Mouse (Mus musculus): Measurements from ENCODE around the gene Chl1. TPM values are rescaled to one million over a fixed set of nuclear protein-coding genes. Genes with fewer than 3 reads are reported as not detected.

Chl1 gene
- polyA plus RNA-seq, 1 experiment: 0.76 TPM

DNA sequence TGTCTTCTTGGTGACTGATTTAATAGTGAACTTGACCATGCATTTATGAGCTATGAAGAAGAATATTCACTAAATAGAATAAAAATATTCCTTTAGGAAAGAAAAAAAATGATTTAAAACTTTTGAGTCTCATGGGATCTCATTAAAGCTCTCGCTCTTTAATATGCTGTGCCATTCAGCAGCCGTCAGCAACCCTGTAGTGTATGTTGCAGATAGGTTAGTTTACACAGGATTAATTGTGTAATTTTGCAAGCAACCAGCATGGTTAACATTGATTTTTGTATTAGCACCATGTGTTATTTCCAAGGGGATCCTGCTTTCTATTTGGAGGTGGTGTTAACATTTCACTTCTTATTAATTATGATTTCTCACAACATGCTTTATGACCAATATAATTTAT, 32.2 kb downstream of the Chl1 start:
- DNase-seq (ENCODE audit: low read depth): no peak

GRCm38 (mm10) chr6:103543753-103544152, 33.4 kb downstream of the Chl1 start:
- no peak for DNase-seq (ENCODE audit: low read depth)

DNA sequence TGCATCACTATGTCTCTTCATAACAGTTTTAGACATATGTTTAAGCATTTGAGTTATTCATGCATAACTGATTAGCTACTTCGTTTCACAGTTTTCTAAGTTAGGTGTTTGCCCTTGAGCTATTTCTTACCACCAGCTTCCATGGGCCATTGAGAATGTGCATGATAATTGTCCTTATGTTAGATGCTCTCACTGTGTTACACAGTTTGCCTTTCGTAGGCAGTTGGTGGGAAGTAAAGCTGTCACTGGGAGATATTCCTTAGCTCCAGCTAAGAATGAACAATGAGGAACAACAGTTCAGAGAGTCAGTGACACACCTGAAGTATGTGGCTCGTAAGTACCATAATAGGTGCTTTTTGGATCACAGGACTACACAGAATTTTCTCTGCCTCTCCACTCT, 35.9 kb downstream of the Chl1 start:
- DNase-seq (ENCODE audit: low read depth): no peak

DNA sequence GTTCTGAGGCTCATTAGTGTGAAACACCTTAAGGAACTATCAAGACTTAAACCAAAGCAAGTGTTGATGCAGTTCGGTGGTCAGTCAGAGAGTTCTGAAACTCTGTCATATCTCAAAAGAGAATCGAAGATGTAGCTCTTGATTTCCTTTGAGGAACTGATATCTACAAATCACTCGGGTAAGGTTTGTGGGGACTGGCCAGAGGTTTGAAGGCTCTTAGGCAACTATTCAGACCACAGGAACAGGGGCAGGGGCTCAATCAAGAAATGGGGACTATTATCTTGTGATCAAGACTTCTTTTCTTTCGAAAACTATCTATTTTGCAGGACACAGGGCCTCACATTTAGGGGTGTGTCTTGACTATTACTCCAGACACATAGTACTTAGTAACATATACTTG, 39.5 kb downstream of the Chl1 start:
- DNase-seq (ENCODE audit: low read depth): no peak

DNA sequence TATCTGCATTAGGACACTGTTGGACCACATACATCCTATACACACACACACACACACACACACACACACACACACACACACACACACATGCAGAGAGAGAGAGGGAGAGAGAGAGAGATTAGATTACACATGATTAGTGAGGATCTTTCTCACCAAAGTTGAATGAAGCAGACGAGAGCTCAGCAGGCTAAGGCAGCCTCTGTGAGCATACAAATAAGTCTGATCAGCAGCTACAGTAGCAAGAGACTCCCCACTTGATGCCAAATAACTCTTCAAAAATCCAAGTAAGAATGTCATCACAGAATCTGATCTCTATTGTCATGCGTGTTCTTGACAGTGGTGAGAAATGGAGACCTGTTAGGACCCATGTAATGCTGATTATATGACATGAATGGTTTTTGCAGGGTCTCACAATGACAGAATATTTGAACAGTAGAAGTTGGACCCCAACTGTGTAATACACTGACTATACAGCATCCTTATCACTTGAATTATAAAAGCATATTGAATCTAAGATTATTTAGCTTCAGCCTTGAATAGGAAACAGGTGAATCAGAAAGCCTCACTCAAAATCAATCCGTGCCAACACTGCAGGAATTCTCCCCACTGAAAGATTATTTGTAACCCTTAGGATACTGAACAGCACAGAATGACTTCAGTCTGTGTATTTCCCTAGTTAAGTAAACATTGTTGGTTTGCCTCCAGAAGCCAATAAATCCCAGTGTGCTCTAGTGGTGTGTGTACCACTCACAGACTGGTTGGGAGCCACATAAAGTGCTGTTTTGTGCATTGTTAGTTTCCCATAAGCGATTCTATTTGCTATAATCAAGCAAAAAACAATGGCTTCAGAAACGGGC, 47.9 kb downstream of the Chl1 start:
- DNase-seq (ENCODE audit: low read depth): no peak

DNA sequence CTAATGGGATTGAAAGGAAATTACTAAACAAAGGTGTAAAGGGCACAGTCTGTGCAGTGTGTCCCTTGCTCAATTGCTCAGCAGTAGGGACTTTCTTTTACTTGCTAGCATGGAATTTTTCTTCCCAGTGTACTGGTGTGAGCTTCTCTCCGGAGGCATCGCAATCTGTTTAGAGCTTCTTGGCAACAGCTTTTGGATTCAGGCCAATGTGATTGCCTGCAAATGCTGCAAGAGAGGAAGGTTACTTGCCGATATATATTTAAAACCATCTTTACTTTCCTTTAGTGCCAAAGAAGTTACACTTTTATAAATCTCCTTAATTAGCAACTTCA, 48.5 kb downstream of the Chl1 start:
- DNase-seq (ENCODE audit: low read depth): no peak

DNA sequence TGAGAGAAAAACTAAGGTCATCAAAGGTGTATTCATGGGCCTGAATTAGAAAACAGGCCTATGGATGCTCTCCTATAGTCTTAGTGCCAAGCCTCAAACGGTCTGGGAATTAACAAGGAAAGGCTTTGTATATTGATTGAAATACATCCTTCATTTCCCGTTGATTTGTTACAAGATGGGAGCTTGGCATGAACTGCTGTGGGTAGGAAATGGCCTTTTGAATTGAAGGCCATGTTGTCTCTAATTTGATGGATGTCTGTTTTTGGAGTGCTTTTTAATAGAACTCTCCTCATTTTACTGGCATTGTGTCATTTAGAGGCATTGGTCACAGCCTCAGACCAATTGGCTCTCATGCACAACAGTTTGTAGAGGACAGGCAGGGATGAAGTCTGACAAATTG, 49.0 kb downstream of the Chl1 start:
- DNase-seq (ENCODE audit: low read depth): no peak

DNA sequence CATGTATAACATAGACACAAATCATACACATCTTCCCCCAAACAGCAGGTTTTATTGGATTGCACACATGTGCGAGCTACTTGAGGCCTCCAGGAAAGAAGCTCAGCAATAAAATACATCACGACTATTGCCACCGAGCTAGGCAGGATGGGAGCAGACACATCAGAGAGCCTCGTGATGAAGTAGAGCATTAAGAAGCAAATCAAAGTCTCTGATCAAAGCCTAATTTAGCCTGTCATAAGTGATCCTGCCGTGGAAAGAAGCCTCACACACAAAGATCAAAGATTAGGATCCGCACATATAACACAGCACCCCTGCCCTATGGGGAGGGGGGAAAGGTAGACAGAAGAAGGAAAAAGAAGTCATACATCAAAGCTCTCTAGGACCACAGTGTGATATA, 54.4 kb downstream of the Chl1 start:
- no peak for DNase-seq (ENCODE audit: low read depth)

- DNase-seq (ENCODE audit: low read depth): no peak
Observed at GRCm38 (mm10) chr6:103567247-103567646, 56.9 kb downstream of the Chl1 start.

- no peak for DNase-seq (ENCODE audit: low read depth)
Observed at GRCm38 (mm10) chr6:103572659-103573058, 62.3 kb downstream of the Chl1 start.

DNA sequence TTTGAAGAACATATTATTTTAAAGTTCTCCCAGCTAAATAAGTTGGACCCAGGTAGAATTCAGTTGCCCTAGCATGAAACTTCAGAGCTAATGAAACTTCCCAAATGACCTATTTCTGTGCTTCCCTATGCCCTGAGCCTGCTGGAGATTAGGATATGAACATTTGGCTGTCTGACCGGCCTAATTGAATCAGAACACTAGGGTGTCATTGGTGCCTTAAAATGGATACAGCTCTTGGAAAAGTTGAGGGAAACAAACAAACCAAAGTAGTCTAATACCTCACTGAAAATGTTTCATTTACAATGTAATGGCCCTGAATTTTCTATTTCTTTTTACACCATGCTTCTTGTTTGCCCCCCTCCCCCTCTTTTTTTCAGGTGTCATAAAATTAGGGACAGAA, 73.8 kb downstream of the Chl1 start:
- DNase-seq (ENCODE audit: low read depth): no peak

DNA sequence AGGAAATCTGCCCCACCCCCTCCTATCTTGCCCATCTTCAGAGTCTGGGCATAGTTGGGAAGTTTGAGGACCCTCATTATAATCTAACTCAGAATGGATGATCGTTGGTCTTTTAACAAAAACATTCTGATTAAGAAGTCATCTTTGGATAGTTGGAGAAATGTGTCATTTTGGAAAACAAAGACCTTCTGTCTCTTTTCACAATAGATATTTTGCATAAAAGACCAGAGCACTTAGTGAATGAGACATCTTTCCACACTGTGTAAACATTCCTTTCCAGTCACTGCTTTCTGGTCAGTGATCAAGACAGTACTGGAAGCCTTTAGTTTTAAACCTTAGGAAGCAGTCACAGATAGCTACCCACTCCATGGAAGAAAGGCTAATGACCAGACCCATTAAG, 75.3 kb downstream of the Chl1 start:
- DNase-seq (ENCODE audit: low read depth): no peak

DNA sequence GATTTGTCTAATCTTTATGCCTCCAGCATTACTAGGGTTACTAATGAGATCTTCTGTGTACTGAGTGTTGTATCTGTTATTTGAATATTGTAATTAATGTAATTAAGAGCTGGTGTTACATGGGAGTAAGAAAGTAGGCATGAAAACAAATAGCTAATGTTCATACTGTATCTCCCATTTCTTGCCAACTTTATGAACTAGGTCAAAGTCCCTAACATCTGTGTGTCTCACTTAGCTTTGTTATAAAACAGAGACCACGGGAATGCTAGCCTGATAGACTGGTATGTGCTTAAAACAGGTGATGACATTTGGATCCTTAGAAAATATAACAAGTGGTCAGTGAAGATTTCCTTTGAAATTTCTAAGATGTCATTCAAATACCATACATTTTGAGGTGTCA, 75.7 kb downstream of the Chl1 start:
- DNase-seq (ENCODE audit: low read depth): no peak

GRCm38 (mm10) chr6:103602070-103602469, 91.7 kb downstream of the Chl1 start:
- no peak for DNase-seq (ENCODE audit: low read depth)

GRCm38 (mm10) chr6:103610656-103611055, 100.3 kb downstream of the Chl1 start:
- DNase-seq (ENCODE audit: low read depth): no peak

DNA sequence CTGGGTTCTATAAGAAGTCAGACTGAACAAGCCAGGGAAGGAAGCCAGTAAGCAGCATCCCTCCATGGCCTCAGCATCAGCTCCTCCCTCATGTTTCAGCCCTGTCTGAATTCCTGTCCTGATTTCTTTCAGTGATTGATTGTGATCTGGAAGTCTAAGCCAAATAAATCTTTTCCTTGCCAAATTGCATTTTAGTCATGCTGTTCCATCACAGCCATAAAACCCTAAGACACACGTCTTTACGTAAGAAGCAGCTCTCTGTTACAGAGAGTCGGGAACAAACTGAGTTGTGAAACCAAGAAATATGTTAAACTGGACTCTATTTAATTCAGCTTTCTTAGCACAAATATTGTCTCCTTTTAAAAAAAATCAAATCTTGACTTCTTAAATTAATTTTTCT, 102.2 kb downstream of the Chl1 start:
- peak; percentile 34 for DNase-seq (ENCODE audit: low read depth)

GRCm38 (mm10) chr6:103613714-103614113, 103.3 kb downstream of the Chl1 start:
- no peak for DNase-seq (ENCODE audit: low read depth)

- DNase-seq (ENCODE audit: low read depth): no peak
Observed at GRCm38 (mm10) chr6:103615924-103616602, 105.7 kb downstream of the Chl1 start.

- no peak for DNase-seq (ENCODE audit: low read depth)
Observed at GRCm38 (mm10) chr6:103620880-103621279, 110.5 kb downstream of the Chl1 start.

GRCm38 (mm10) chr6:103622117-103622713, 111.8 kb downstream of the Chl1 start:
- no peak for DNase-seq (ENCODE audit: low read depth)

DNA sequence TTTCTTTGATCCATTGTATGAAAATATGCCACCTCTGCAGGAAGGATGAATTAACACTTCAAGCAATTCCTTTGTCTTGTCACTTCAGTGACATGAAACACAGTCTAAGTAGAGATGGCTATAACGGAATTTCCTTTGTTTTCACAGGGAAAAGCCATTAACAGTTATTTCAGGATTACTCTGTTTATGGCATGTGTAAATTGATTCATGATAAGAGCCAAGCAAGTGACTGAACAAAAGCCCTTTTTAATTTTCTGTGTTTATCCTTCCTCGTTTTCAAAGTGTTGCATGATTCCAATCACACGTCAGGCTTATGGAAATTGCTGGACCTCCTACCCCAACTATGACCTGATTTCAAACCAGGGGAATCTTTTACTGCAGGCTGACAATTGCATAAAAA, 122.5 kb downstream of the Chl1 start:
- DNase-seq (ENCODE audit: low read depth): no peak

DNA sequence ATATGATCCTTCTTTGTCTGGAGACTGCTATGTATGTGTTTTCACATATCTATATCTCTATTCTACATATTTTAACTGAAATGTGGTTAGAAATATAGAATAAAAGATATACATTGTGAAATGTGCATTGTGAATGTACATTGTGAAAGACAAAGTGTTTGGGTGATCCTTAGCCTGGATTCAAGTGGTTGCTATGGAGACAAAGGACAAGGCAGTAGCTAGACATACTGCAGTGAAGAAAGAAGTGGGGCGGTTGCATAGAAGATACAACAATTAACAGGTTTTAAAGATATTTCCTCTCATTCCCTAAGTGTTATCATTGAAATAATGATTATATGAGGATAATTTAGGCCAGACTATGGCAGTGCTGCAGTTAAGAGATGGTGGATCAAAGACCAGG, 146.4 kb downstream of the Chl1 start:
- DNase-seq (ENCODE audit: low read depth): no peak

GRCm38 (mm10) chr6:103659173-103659572, 148.8 kb downstream of the Chl1 start:
- DNase-seq (ENCODE audit: low read depth): no peak
